Mouse (Mus musculus) kidney, postnatal 36 days (tissue): ENCODE data around the gene Olfr1287.

Experiments used
- DNase-seq, 2 experiments: peaks; one replicate each; pipeline ENCODE4 v3.0.0; 2021 to 2022; ENCODE audit warnings: mixed read lengths in 2 of 2

Olfr1287 gene

DNA sequence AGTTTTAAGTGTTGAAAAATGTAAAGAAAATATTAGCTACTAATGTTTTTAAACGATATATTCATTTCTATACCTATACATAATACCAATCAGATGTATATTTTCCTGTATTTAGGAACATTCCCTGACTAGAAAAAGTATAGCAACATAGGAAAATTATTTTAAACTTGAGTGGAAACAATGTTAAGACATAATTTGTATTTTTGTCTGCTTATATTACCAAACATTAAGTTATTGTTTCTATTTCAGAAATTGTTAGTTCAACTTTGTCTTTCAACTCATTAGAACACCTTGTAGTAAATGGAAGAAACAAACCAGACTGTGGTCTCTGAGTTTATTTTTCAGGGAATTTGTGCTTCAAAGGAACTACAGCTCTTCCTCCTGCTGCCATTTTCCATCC lies at the start of gene Olfr1287:
Gene Olfr1287 (plus strand): TSS at position 301 of the 400 bp plus-strand sequence.
- no peak for DNase-seq

DNA sequence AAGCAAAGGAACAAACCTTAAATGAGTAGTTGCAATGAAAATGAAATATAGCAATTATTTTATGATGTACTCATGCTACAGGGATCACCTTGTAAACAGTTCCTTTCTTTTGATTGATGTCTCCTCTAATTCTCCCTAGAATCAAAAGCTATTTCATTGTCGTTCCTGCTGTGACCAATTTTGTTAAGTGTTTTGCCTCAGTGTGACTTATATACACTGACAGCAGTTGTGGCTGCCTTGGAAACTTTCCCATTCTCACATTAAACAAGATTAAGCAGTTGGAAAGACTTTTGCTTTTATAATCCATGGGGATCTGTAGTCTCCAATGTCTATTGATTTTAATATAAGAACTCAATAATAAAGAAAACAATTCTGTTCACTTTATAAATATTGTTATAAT lies 26.0 kb upstream of the Olfr1287 start, which contains the start of gene Olfr1286:
Gene Olfr1286 (minus strand): TSS at position 185 of the 400 bp plus-strand sequence.
- DNase-seq: no peak

DNA sequence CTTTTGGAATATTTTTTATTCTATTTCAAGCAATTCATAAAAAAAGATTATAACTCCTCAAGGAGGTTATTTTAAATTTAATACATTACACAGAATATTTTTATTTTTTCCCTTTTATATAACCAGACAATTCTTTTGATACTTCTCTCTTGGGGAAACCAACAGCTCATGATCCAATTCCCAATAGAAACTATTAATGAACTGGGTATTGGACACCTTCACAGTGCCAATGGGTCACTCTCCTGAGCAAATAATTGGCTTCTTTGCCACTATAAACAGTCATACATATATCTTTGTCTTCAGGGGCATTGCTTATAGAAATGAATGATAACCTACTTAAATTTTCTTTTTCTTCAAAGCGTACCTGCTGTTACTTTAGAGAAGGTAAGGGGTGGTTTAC lies 24.9 kb downstream of the Olfr1287 start, which contains the start of gene Olfr1288:
Gene Olfr1288 (plus strand): TSS at position 301 of the 400 bp plus-strand sequence.
- DNase-seq: no peak

DNA sequence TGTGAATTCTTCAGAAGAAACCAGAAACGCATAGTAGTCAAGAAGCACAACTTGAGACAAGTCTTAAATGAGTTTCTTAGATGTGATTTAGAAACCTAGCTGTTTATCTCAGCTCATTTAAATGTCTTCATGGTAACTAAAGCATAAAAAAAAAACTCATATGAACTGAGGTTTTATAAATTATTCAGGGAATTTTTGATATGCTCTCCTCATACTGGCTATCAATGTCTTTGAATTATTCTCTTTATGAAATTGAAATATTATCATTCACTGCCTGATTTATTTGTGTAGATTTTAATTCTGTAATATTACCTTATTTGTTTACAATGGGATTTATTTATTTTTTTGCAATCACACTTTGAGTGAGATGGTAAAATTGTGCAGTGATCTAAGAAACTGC lies 31.6 kb downstream of the Olfr1287 start, which contains the start of gene Olfr1289:
Gene Olfr1289 (plus strand): TSS at position 301 of the 400 bp plus-strand sequence.
- no peak for DNase-seq

DNA sequence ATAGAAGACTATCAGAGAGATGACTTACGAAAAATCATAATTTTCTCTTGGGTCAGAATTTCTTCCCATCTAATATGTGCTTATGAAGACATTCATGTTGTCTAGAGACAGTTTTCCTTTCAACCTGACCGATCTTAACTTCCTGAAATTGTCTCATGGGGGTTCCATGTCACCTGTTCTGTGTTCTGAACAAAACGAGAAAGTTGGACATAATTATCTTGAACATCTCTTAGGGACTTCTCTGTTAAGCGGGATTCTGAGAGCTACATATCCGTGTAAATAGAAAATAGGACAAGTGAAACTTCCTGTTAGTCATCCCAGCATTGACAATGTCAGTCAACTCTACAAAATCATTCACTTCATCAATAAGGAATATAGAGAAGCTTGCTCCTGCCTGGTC lies 44.8 kb downstream of the Olfr1287 start, which contains the start of gene Olfr1290:
Gene Olfr1290 (minus strand): TSS at position 101 of the 400 bp plus-strand sequence.
- DNase-seq: no peak

DNA sequence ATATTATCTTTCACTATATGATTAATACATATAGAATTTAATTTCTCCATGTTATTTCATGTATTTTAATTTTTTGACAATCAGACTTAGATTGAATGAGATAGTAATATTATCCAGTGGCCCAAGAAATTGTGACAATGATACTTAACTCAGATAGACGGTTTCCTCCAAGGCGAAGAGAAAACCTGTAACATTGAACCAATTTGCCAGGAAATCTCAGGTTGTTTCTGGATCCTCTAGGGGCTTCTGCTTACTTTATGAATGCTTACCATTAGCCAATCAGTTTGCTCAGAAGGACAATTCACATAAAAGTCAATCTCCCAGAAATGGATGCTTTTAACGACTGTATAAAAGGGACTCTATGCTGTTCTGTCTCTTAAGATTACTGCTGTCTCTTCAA lies 47.9 kb downstream of the Olfr1287 start, which contains the start of gene Olfr1291-ps1:
Gene Olfr1291-ps1 (plus strand): TSS at position 301 of the 400 bp plus-strand sequence.
- DNase-seq: no peak
